Mouse (Mus musculus) stomach, embryonic 15.5 days (tissue): Measurements from ENCODE around the gene Sit1. TPM values are rescaled to one million over a fixed set of nuclear protein-coding genes. Genes with fewer than 3 reads are reported as not detected.
A peak's percentile ranks its signal among the peaks of the same experiment; 100 is the strongest.
"Not testable (repeated sequence)": the region's sequence is repeated elsewhere in the genome, so short reads cannot be mapped to it uniquely, and the experiment has no call there.

ENCODE experiments used
- ATAC-seq: fragments of 200-750 bp; cut with Nextera tagmentation; 2 replicates; pipeline ENCODE4 v1.8.0; 2017; ENCODE audit warnings: low read depth, moderate number of reproducible peaks, moderate TSS enrichment; ENCODE audit not compliant: insufficient read depth, low FRiP score
- H3K27ac ChIP-seq: fragments of 300-500 bp; sonication (generic); 2 replicates; pipeline ENCODE4 v1.5.1; 2015; ENCODE audit warnings: mild to moderate bottlenecking, inconsistent platforms
- H3K27me3 ChIP-seq: fragments of 300-500 bp; sonication (generic); replicated peaks from 2 replicates; pipeline ENCODE4 v1.6.1; 2015; ENCODE audit warnings: inconsistent platforms
- H3K36me3 ChIP-seq: fragments of 300-500 bp; sonication (generic); 2 replicates; pipeline ENCODE4 v1.6.1; 2015; ENCODE audit warnings: inconsistent platforms
- H3K4me1 ChIP-seq: fragments of 300-500 bp; sonication (generic); 2 replicates; pipeline ENCODE4 v1.6.1; 2015; ENCODE audit warnings: inconsistent platforms
- H3K4me2 ChIP-seq: fragments of 300-500 bp; sonication (generic); 2 replicates; pipeline ENCODE4 v1.6.1; 2015; ENCODE audit warnings: mild to moderate bottlenecking, inconsistent platforms
- H3K4me3 ChIP-seq: fragments of 300-500 bp; sonication (generic); replicated peaks from 2 replicates; pipeline ENCODE4 v1.5.1; 2015; ENCODE audit warnings: inconsistent platforms
- H3K9ac ChIP-seq: fragments of 300-500 bp; sonication (generic); 2 replicates; pipeline ENCODE4 v1.6.1; 2015; ENCODE audit warnings: inconsistent platforms
- H3K9me3 ChIP-seq: fragments of 300-500 bp; sonication (generic); 2 replicates; pipeline ENCODE4 v1.6.1; 2016; ENCODE audit warnings: inconsistent platforms
- WGBS: fragments of 180-500 bp; shearing (Covaris S2); methylation state at CpG from one replicate; pipeline ENCODE4 v1.1.7; 2015; 5-methylcytosine and 5-hydroxymethylcytosine counted together
- polyA plus RNA-seq: library from polyadenylated mRNA; unstranded; fragments of >200 nt; fragmentation: Nextera tagmentation; extraction: Ambion mirVana; gene quantifications from 2 replicates; pipeline ENCODE4 v1.2.1, GENCODE M21; 2015

Sit1 gene
- polyA plus RNA-seq, 1 experiment from 2014 or later = not detected

- peaks cover 8% of the 10 kb centered on the region; the same call in 1 of the 2 replicates for H3K36me3 ChIP-seq
- 53% methylated on average over 4 of the region's 4 CpGs for WGBS
- peak overlapping the region; percentile 62 for H3K4me3 ChIP-seq
- no peaks in the 10 kb centered on the region for H3K27me3 ChIP-seq
- ATAC-seq = no peak
- no peak overlapping the region for H3K9ac ChIP-seq
- no peak overlapping the region for H3K27ac ChIP-seq
- no peaks in the 10 kb centered on the region for H3K9me3 ChIP-seq
- H3K4me2 ChIP-seq = peak overlapping the region; percentile 74
- peaks cover 30% of the 10 kb centered on the region for H3K4me1 ChIP-seq
These were observed 14.4 kb upstream of the Sit1 start for GRCm38 (mm10) chr4:43497946-43498345.

GRCm38 (mm10) chr4:43497405-43497804 is 13.9 kb upstream of the Sit1 start:
- peaks cover 8% of the 10 kb centered on the region; the same call in 1 of the 2 replicates for H3K36me3 ChIP-seq
- H3K27me3 ChIP-seq = no peaks in the 10 kb centered on the region
- WGBS = 90% methylated on average over 8 of the region's 8 CpGs
- H3K27ac ChIP-seq = no peak overlapping the region
- no peak for ATAC-seq
- no peaks in the 10 kb centered on the region for H3K9me3 ChIP-seq
- H3K4me3 ChIP-seq = 0 out of 2 replicates have a peak overlapping the region, but pooled peaks have one; percentile 62
- no peak overlapping the region for H3K9ac ChIP-seq
- peaks cover 30% of the 10 kb centered on the region for H3K4me1 ChIP-seq
- H3K4me2 ChIP-seq = peak overlapping the region; percentile 74; the same call in 1 of the 2 replicates

GRCm38 (mm10) chr4:43496587-43496986 is 13.1 kb upstream of the Sit1 start:
- Histone ChIP-seq H3K27me3 (no peaks in the 10 kb centered on the region), H3K9ac (no peak overlapping the region), H3K4me1 (peaks cover 30% of the 10 kb centered on the region), H3K36me3 (peaks cover 8% of the 10 kb centered on the region; the same call in 1 of the 2 replicates), H3K9me3 (no peaks in the 10 kb centered on the region), H3K4me2 (no peak overlapping the region), H3K4me3 (no peak overlapping the region), H3K27ac (no peak overlapping the region; the same call in 1 of the 2 replicates)
- WGBS = 65% methylated on average over 6 of the region's 6 CpGs
- no peak for ATAC-seq

GRCm38 (mm10) chr4:43493846-43494240 is 10.3 kb upstream of the Sit1 start:
- 1% methylated on average over 9 of the region's 9 CpGs for WGBS
- H3K27me3 ChIP-seq = no peaks in the 10 kb centered on the region
- H3K36me3 ChIP-seq = peaks cover 8% of the 10 kb centered on the region; the same call in 1 of the 2 replicates
- no peak for ATAC-seq
- H3K9me3 ChIP-seq = no peaks in the 10 kb centered on the region
- peaks cover 27% of the 10 kb centered on the region for H3K4me1 ChIP-seq
- H3K27ac ChIP-seq = peak overlapping the region; percentile 92
- peak overlapping the region; percentile 81 for H3K4me3 ChIP-seq
- peak overlapping the region; percentile 77 for H3K4me2 ChIP-seq
- H3K9ac ChIP-seq = peak overlapping the region; percentile 63

DNA sequence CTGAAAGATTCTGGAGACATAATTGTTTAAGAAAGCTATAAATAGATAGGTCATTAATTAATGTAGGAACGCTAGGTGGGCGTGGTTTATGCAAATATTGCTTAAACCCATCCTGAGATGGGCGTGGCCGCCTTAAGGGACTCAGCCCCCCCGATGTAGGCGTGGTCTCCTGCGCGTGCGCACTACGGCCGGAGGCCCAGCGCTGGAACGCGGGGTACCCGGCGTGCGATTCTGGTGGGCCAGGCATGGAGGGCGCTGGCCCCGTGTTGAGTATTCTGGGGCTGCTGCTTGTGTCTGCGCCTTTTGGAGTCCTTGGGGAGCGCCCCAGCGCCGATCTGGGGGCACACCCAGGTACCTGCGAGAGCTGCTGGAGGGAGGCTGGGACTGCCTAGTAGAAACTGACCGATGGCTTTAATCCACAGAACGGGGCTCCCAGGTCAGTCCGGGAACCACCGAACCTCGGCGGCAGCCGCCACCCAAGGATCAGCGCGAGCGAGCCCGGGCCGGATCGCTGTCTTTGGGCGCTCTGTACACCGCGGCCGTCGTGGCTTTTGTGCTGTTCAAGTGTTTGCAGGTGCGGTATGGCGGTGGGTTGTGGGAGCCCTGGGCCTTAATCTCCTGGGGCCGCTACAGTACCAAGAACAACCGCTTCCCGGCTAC is 9.8 kb upstream of the Sit1 start:
- Histone ChIP-seq H3K27me3 (no peaks in the 10 kb centered on the region), H3K36me3 (peaks cover 8% of the 10 kb centered on the region; the same call in 1 of the 2 replicates), H3K9me3 (no peaks in the 10 kb centered on the region), H3K4me1 (peaks cover 22% of the 10 kb centered on the region), H3K27ac (peak overlapping the region; percentile 92), H3K4me3 (peak overlapping the region; percentile 81), H3K9ac (peak overlapping the region; percentile 63), H3K4me2 (peak overlapping the region; percentile 77)
- WGBS = 0% methylated on average over 47 of the region's 47 CpGs
- peak; percentile 81 for ATAC-seq

DNA sequence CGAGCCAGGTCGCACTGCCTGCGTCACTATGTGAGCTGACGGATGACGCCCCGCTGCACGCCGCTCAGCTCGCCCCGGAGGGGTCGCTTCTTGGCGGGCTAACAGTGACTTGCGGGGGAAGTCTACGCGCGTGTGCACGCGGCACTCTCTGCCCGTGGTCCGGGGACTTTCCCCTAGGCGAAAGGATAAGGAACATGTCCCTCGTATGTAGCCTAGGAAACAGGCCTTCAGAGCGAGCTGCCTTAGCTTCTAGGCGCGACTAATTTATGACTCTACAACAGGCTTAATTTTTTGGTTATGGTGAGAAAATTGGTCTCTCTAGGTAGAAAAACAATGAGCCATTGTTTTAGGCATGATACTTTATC is 9.3 kb upstream of the Sit1 start, which contains the start of gene Ccdc107:
Gene Ccdc107, plus strand, starts transcription at position 80 of the 365 bp plus-strand sequence.
- Histone ChIP-seq H3K9ac (peak within 1 kb of the TSS; percentile 63), H3K27ac (peak within 1 kb of the TSS; percentile 92), H3K4me1 (peaks cover 17% of the 10 kb centered on the region), H3K36me3 (peaks cover 8% of the 10 kb centered on the region; the same call in 1 of the 2 replicates), H3K9me3 (no peaks in the 10 kb centered on the region), H3K4me2 (peak within 1 kb of the TSS; percentile 77), H3K27me3 (no peaks in the 10 kb centered on the region), H3K4me3 (peak within 1 kb of the TSS; percentile 81)
- ATAC-seq = peak; percentile 98
- WGBS = under 1% methylated on average over 25 of the region's 25 CpGs

GRCm38 (mm10) chr4:43492101-43492820 is 8.7 kb upstream of the Sit1 start:
- 41% methylated on average over 12 of the region's 12 CpGs for WGBS
- Histone ChIP-seq H3K27ac (peak overlapping the region; percentile 92), H3K4me2 (peak overlapping the region; percentile 40), H3K36me3 (peaks cover 8% of the 10 kb centered on the region; the same call in 1 of the 2 replicates), H3K9ac (no peak overlapping the region), H3K4me1 (peaks cover 11% of the 10 kb centered on the region), H3K27me3 (no peaks in the 10 kb centered on the region), H3K4me3 (peak overlapping the region; percentile 21), H3K9me3 (no peaks in the 10 kb centered on the region)
- ATAC-seq = no peak

- Histone ChIP-seq H3K36me3 (no peaks in the 10 kb centered on the region), H3K9ac (no peak overlapping the region), H3K4me1 (0 out of 2 replicates have a peak, but pooled peaks cover 3% of the 10 kb centered on the region), H3K27ac (no peak overlapping the region), H3K4me3 (no peak overlapping the region), H3K9me3 (no peaks in the 10 kb centered on the region), H3K27me3 (no peaks in the 10 kb centered on the region), H3K4me2 (no peak overlapping the region)
- ATAC-seq = no peak
- WGBS = 68% methylated on average over 5 of the region's 5 CpGs
These were observed 7.3 kb upstream of the Sit1 start for GRCm38 (mm10) chr4:43490801-43491200.

DNA sequence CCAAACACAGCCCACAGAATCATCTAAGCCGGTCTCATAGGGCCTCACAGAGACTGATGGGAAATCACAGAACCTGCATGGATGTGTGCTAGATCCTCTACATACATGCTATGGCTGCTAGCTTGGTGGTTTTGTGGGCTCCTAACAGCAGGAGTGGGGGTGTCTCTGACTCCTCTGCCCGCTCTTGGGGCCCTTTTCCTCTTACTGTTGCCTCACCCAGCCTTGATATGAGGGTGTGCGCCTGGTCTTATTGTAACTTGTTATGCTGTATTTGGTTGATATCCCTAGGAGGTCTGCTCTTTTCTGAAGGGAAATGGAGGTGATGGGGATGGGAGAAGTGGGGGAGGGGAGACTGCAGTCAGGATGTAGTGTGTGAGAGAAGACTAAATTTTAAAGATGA is 6.1 kb upstream of the Sit1 start:
- WGBS = 93% methylated on average over 3 of the region's 3 CpGs
- H3K36me3 ChIP-seq = no peaks in the 10 kb centered on the region
- H3K4me3 ChIP-seq = no peak overlapping the region
- no peaks in the 10 kb centered on the region for H3K27me3 ChIP-seq
- ATAC-seq = no peak
- H3K4me1 ChIP-seq = 0 out of 2 replicates have a peak, but pooled peaks cover 3% of the 10 kb centered on the region
- H3K9me3 ChIP-seq = no peaks in the 10 kb centered on the region
- H3K9ac ChIP-seq = no peak overlapping the region
- H3K27ac ChIP-seq = no peak overlapping the region
- no peak overlapping the region for H3K4me2 ChIP-seq

DNA sequence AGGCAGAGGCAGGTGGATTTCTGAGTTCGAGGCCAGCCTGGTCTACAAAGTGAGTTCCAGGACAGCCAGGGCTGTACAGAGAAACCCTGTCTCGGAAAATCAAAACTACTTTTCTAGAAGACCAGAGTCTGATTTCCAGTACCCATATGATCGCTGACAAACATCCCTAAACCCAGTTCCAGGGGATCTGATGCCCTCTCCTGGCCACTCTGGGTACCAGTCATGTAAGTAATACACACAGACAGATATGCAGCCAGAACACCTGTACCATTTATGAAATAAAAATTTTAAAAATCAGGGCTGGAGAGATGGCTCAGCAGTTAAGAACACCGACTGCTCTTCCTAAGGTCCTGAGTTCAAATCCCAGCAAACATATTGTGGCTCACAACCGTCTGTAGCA is 2.1 kb upstream of the Sit1 start:
- H3K27me3 ChIP-seq, H3K27ac ChIP-seq, H3K9ac ChIP-seq, H3K4me3 ChIP-seq, H3K36me3 ChIP-seq, H3K9me3 ChIP-seq, ATAC-seq, H3K4me1 ChIP-seq, H3K4me2 ChIP-seq: not testable (repeated sequence)
- WGBS = 79% methylated on average over 5 of the region's 5 CpGs

GRCm38 (mm10) chr4:43482591-43482990 is 943 bp downstream of the Sit1 start:
- Histone ChIP-seq H3K27me3 (no peaks in the 10 kb centered on the region), H3K4me2 (no peak overlapping the region), H3K36me3 (no peaks in the 10 kb centered on the region), H3K27ac (no peak overlapping the region), H3K4me3 (no peak overlapping the region), H3K9ac (no peak overlapping the region), H3K9me3 (no peaks in the 10 kb centered on the region), H3K4me1 (no peaks in the 10 kb centered on the region)
- no peak for ATAC-seq
- WGBS = 68% methylated on average over 10 of the region's 10 CpGs

- Histone ChIP-seq H3K27me3 (no peaks in the 10 kb centered on the region), H3K9ac (no peak overlapping the region), H3K4me2 (no peak overlapping the region), H3K9me3 (no peaks in the 10 kb centered on the region), H3K4me3 (no peak overlapping the region), H3K27ac (no peak overlapping the region), H3K4me1 (no peaks in the 10 kb centered on the region), H3K36me3 (no peaks in the 10 kb centered on the region)
- ATAC-seq = no peak
- WGBS = 68% methylated on average over 7 of the region's 7 CpGs
These were observed 1.6 kb downstream of the Sit1 start for GRCm38 (mm10) chr4:43481894-43482456.
